Mouse (Mus musculus): ENCODE data around the gene Mrap.

Gene Mrap

GRCm38 (mm10) chr16:90738092-90738956 is at the start of gene Mrap:
Gene Mrap (plus strand): TSS chr16:90738207.
- no peak for DNase-seq (ENCODE audit: low read depth)

- DNase-seq (ENCODE audit: low read depth), result no peak
These were observed 45.2 kb upstream of the Mrap start for GRCm38 (mm10) chr16:90692704-90693385.

GRCm38 (mm10) chr16:90693625-90694024 is 44.4 kb upstream of the Mrap start:
- no peak for DNase-seq (ENCODE audit: low read depth)

GRCm38 (mm10) chr16:90694719-90695118 is 43.3 kb upstream of the Mrap start:
- DNase-seq (ENCODE audit: low read depth), result peak; percentile 54

GRCm38 (mm10) chr16:90695121-90695520 is 42.9 kb upstream of the Mrap start:
- DNase-seq (ENCODE audit: low read depth), result no peak

- DNase-seq (ENCODE audit: low read depth), result no peak
These were observed 41.7 kb upstream of the Mrap start for GRCm38 (mm10) chr16:90696306-90696705.

- DNase-seq (ENCODE audit: low read depth), result no peak
These were observed 38.6 kb upstream of the Mrap start for GRCm38 (mm10) chr16:90699390-90699789.

GRCm38 (mm10) chr16:90701541-90701940 is 36.5 kb upstream of the Mrap start:
- no peak for DNase-seq (ENCODE audit: low read depth)

- DNase-seq (ENCODE audit: low read depth), result no peak
These were observed 34.4 kb upstream of the Mrap start for GRCm38 (mm10) chr16:90703646-90704045.

- no peak for DNase-seq (ENCODE audit: low read depth)
These were observed 33.7 kb upstream of the Mrap start for GRCm38 (mm10) chr16:90704161-90704825.

GRCm38 (mm10) chr16:90706279-90706678 is 31.7 kb upstream of the Mrap start:
- DNase-seq (ENCODE audit: low read depth), result no peak

GRCm38 (mm10) chr16:90709711-90710289 is 28.2 kb upstream of the Mrap start:
- no peak for DNase-seq (ENCODE audit: low read depth)

- no peak for DNase-seq (ENCODE audit: low read depth)
These were observed 27.7 kb upstream of the Mrap start for GRCm38 (mm10) chr16:90710313-90710712.

- DNase-seq (ENCODE audit: low read depth), result no peak
These were observed 14.0 kb upstream of the Mrap start for GRCm38 (mm10) chr16:90724051-90724450.

- DNase-seq (ENCODE audit: low read depth), result no peak
These were observed 11.3 kb upstream of the Mrap start for GRCm38 (mm10) chr16:90726600-90727227.

GRCm38 (mm10) chr16:90727233-90728115 is 10.5 kb upstream of the Mrap start, which contains the start of gene Mis18a:
Gene Mis18a (minus strand): TSS chr16:90727404.
- peak; percentile 97 for DNase-seq (ENCODE audit: low read depth)

- DNase-seq (ENCODE audit: low read depth), result no peak
These were observed 2.4 kb upstream of the Mrap start for GRCm38 (mm10) chr16:90735611-90736010.

GRCm38 (mm10) chr16:90736672-90737270 is 1.2 kb upstream of the Mrap start:
- no peak for DNase-seq (ENCODE audit: low read depth)

- no peak for DNase-seq (ENCODE audit: low read depth)
These were observed 9.1 kb downstream of the Mrap start for GRCm38 (mm10) chr16:90747143-90747542.

GRCm38 (mm10) chr16:90748169-90748568 is 10.2 kb downstream of the Mrap start:
- DNase-seq (ENCODE audit: low read depth), result no peak
